Mouse (Mus musculus) megakaryocyte-erythroid progenitor cell, adult 5-6 weeks (primary cell): Measurements from ENCODE around the gene Ano10. TPM values are rescaled to one million over a fixed set of nuclear protein-coding genes. Genes with fewer than 3 reads are reported as not detected.

ENCODE experiments used
- ATAC-seq: replicated peaks from 2 replicates; pipeline ENCODE4 v1.8.0; 2016; ENCODE audit warnings: mild to moderate bottlenecking, inconsistent platforms; ENCODE audit not compliant: severe bottlenecking, poor library complexity, low FRiP score, low TSS enrichment
- total RNA-seq, 2 experiments: library from RNA; stranded (forward) in 1 of 2; stranded (reverse) in 1 of 2; fragments of 200-1000, 215-1000 nt in 1 of 2; fragments of >200 nt in 1 of 2; fragmentation: Nextera tagmentation in 1 of 2; gene quantifications; 2 replicates each; pipeline ENCODE4 v1.2.3; 2014 to 2017

Gene Ano10
- total RNA-seq, 2 experiments from 2014 or later: 0.70 to 4.6 TPM

- no peak for ATAC-seq
These were observed 77.2 kb downstream of the Ano10 start for GRCm38 (mm10) chr9:122216945-122217529.

DNA sequence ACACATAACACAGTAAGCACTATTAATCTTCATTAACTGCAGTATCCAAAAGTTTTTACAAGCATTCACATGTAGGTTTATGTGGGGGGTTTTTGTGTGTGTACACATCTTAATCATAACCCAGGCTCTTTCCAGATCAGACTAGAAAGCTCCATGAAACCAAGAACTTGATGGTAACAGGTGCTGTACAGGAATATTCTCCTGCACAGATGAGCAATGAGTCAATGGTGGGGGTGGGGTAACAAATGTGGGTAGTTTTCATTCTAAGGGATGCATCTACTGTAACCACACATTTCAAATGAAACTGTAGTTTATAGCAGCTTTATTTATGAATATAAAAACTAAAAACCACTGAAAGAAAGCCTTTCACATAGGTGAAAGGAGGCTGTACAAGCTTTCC is 79.1 kb downstream of the Ano10 start:
- ATAC-seq: no peak

- no peak for ATAC-seq
These were observed 85.9 kb downstream of the Ano10 start for GRCm38 (mm10) chr9:122208311-122208710.

GRCm38 (mm10) chr9:122205543-122206200 is 88.6 kb downstream of the Ano10 start:
- ATAC-seq: no peak

- no peak for ATAC-seq
These were observed 89.7 kb downstream of the Ano10 start for GRCm38 (mm10) chr9:122204508-122204907.

DNA sequence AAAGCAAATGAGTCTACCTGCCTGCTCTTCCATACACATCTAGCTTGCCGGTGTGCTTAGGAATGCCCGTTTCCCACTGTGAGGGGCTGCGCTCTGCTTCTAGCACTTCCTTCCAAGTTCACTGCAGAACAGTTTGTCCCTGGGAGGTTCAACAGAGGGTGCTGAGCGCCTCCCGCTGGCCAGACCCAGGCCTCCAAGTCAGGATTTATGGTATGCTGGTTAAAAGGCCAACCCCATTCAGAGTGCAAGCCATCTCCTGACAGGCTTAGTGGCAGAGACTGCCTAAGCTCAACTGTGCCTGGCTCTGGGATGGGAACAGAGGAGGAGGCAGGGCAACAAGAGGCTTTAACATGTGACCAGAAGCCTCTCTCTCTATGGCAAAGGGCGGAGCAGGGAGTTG is 95.0 kb downstream of the Ano10 start:
- 0 out of 2 replicates have a peak, but pooled peaks have one; percentile 48 for ATAC-seq

DNA sequence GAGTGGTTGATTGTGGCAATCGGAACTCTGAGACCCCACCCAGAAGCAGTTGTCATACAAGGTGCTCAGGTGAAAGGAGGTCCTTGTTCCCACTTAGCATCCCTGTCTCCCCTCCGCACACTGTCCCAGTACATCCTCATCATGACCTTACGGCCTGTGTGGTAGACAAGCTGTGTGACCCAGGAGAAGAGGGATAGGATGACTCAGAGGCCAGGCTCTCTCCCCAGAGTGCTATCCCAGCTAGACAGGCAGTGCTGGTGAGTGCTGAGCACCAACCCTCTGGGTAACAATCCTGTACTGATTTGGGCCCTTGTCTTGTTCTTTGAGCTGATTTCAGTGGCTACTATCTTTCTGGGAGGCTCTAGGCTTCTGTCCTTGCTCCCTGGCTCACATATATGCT is 95.6 kb downstream of the Ano10 start:
- no peak for ATAC-seq

DNA sequence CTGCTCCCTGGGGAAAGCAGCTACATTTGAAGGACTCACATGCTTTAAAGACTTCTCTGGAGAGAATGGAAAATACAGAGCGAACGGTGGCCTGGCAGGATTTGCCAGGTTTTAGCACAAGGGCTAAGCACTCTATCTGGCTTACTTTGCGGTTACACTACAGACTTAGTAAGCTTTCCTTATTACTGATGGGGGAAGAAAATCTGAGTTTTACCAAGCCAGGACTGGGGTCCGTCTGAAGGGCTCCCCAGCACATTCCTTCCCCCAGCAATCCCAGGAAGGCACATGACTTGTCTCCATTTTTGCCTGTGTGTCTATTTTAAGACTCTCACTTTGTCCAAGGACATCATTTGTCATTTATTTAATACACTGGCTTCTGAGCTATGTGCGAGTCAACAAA is 97.2 kb downstream of the Ano10 start:
- no peak for ATAC-seq

DNA sequence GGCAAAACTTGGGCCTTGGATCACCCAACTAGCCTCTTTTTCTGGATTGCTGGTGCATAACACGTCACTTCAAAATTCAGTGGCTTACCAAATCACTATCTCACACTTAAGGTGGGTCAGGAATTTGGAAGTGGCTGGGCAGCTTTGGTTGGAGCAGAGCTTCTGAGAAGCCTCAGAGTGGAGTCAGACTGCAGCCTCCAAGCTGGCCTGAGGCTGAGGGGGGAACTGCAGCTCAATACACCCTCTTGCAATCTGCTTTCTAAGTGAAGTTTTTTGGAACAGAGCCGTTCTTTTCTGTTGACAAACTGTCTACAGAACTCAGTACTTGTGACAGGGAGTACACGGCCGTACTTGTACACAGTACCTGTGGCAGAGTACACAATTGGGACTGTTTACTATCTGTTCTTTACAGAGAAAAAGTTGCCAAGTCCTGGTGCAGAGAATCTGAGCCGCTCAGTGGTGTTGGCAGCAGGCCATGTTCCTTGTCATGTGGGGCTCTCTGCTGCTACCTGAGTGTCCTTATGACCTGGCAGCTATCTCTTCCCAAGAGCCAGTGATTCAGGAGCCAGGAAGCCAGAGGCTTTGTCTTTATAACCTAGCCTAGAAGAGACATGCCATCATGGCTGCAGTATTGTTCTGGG is 99.1 kb downstream of the Ano10 start:
- no peak for ATAC-seq

DNA sequence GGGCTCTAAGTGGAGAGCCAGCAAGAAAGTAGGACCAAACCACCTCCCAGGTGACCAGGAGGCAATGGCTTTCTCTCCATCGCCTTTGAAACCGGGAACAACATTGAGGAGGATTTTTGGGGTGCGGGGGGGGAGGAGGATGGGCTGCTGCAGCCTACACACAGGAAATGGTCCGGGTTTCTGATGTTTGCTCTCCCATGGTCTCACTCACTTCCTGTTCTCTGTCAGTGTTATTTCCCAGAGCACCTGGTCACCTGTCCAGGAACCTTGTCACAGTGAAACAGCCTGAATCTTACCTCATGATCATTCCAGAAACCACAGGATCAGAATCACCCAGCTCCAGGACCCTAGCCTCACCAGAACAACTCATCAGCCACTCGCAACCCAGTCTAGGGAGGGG is 100.4 kb downstream of the Ano10 start:
- no peak for ATAC-seq

DNA sequence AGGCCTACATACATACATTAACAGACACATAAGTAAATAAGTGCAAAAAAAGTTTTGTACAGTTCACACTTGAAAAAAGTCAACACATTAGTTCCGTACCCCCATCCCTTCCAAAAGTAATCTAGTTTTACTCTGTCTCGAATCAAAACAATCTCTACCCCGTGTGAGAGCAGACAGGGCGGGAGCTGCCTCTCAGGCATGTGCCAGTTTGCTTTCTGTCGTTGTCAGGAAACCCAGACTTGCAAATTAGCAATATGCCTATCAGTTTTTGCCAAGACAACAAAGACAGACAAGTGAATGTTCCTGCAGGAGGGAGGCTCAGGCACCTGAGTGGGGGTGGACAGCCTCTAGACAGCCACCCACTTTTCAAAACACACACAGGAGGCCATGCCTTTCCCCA is 100.9 kb downstream of the Ano10 start:
- ATAC-seq: no peak

DNA sequence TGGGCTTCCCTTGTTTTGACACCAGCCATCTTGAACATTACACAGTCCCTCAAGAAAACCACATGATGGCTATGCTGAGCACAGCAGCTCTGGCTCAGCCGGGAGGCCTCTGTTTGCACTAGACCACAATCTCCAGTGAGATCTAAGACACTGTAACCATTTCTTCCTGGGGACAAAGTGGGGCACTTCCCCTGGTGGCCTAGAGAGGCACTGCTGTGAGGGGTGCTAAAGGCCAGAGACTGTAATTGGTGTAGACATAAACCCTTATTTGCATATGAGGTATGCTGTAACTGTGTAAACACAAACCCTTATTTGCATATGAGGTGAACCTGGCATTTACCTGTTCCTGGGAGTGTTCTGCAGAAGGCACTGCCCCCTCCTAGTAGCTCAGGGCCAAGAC is 105.5 kb downstream of the Ano10 start:
- peak; percentile 90 for ATAC-seq

- ATAC-seq: no peak
These were observed 106.7 kb downstream of the Ano10 start for GRCm38 (mm10) chr9:122187451-122187921.

- no peak for ATAC-seq
These were observed 107.5 kb downstream of the Ano10 start for GRCm38 (mm10) chr9:122186643-122187226.

DNA sequence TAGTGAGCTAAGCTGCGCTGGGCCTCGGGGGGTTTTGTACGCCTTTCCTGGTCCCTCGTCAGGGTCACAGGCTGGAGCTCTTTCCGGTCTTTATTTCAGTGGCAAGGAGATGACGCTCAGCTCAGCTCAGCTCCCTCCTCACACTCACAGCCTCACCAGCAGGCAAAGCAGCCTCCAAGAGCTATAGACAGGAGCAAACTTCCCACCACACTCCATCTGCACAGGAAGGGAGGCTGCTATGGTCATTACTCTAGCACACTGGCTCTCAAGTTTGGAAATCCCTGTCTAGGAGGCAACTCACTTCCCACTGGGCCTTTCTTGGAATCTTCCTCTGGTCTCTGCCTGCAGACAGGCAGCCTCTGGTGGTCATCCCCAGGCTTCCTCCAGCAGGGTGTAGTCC is 108.3 kb downstream of the Ano10 start:
- no peak for ATAC-seq

DNA sequence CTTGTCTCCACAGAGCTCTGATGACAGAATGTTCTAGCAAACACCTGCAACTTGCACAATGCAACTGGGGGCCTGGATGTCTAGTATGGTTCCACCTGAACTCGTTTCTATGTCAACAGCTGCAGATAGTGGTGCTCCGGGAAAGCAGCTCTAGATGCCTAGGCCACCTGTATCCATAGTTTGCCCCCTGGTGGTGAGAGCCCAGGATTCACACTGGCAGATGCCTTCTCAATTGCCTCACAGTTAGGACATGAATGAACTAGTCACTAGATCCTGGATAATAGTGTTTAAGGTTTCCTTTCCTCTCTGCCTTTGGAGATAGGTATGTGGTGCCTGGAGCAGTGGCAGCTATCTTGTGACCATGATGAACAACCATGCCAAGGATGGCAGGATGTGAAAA is 109.2 kb downstream of the Ano10 start:
- peak; percentile 83 for ATAC-seq

GRCm38 (mm10) chr9:122184329-122184728 is 109.9 kb downstream of the Ano10 start:
- no peak for ATAC-seq

GRCm38 (mm10) chr9:122183074-122183473 is 111.1 kb downstream of the Ano10 start:
- ATAC-seq: no peak

GRCm38 (mm10) chr9:122180105-122180504 is 114.1 kb downstream of the Ano10 start:
- ATAC-seq: no peak

DNA sequence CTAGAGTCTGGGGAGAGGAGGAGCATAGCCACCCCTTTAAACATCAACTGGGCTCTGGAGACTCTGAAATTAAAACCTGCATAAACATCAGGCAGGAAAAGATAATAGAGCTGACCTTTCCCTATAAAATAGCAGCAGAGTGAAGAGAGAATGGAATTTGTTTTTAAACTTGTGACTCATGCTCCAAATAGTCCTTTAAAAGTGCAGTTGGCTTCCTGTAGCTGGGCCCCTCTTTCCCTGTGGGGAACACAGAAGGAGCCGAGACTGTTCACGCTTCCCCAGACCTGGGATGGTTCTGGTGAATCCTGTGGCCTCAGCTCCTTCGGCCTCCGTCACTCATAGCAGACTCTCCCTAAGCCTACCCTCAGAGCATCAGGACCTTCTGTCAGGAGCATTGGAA is 115.8 kb downstream of the Ano10 start:
- ATAC-seq: no peak
